Mouse (Mus musculus): ENCODE measurements around the gene Oas1h. TPM values are rescaled to one million over a fixed set of nuclear protein-coding genes. Genes with fewer than 3 reads are reported as not detected.
"Not testable (repeated sequence)": the region's sequence is repeated elsewhere in the genome, so short reads cannot be mapped to it uniquely, and the experiment has no call there.

Oas1h gene
- not detected in 2 replicates for total RNA-seq (2015; ENCODE audit: low replicate concordance)
- not detected in 2 replicates for total RNA-seq (2017; ENCODE audit: low replicate concordance)

DNA sequence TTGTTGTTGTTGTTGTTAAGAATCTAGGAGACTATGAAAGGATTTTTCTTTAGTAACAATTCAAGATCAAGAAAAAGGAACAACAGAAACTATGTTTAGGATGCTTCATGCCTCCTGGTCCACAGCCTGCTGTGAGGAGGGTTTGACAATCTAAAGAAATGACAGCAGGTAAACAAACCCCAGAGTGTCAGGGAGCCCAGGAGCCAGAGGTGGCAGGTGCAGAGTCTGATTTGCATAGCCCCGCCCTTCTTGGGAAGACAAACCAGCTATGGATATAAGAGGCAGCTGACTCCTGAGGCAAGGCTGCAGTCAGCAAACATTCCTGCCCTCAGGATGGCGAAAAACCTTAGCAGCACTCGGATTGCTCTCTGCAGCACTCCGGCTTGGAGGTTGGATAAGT is at the start of gene Oas1h:
Oas1h (plus strand) TSS at position 301 of the 400 bp plus-strand sequence.
- ATAC-seq (replicated peaks; ENCODE audit: low FRiP score, poor library complexity, severe bottlenecking), result no peak

DNA sequence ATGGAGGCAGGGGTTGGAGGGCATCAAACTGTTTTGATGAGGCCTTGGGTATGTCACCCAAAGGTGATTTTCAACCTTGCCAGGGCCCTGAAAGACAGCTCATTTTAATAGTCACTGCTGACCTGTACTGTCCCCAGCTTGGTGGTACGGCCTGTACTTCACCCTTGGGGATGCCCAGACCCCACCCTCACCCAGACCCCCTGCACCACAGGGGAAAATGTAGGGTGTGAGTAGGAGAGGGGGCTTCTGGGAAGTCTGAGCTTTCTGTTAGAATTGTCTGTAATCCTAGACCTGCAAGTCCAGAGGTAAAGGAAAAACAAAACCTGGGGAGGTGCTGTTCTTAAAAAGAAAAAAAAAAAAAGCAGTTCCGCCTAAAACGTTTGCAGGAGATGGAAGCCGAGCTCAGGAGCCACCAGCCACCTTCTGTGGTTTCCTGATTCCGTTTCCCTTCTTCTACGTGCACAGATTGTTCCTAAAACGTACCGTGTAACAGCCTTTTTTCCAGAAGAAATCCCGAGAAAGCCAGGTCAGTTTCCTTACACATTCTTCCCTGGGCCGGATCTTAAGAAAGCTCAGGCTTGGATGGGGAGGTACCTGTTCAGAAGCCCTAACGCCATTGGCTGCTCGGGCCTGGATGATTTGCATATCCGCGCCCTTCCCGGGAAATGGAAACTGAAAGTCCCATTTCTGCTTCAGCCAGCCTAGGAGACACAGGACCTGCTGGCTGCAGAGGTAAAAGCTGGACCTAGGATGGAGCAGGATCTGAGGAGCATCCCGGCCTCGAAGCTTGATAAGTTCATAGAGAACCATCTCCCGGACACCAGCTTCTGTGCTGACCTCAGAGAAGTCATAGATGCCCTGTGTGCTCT is 49.0 kb upstream of the Oas1h start, which contains the start of gene Oas1c:
Oas1c (minus strand) TSS at position 564 of the 869 bp plus-strand sequence.
- peak; percentile 91 for ATAC-seq (replicated peaks; ENCODE audit: low FRiP score, poor library complexity, severe bottlenecking)

DNA sequence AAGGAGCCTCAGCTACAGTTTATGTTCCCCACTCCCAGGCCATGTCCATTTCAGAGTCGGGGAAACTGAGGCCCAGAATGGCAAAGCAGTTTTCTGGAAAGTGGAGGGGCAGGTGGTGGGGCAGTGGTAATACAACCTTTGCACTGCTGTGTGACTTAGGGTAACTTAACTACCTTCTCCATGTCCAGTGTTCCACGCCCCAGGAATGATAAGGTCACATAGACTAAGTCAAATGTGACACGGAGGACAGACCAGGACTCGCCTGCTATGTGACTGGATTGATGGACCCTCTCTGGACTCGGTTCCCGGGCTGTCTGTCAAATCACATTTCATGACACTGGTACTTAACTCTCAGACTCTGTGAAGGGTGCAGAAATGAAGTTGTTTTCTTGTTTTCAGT is 48.2 kb upstream of the Oas1h start:
- peak; percentile 67 for ATAC-seq (replicated peaks; ENCODE audit: low FRiP score, poor library complexity, severe bottlenecking)

DNA sequence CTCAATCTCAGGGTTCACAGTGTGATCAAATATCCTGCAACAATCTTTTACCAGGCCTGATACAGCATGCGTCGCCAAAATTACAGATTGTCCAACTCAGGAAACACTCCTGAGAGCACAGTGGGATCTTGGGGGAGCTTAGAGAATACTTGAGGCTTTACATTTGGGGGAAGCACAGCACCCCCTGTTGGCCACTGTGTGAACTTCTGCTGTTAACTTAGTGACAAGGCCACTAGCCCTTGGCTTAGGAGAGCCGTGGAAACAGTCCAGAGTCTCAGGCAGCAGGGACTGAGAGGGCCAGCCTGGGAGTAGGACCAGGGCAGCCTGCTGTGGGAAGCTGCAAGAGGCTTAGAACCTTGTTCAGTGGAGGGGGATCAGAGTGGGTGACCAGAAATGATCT is 45.3 kb upstream of the Oas1h start:
- peak; percentile 47; the same call in 1 of the 2 replicates for ATAC-seq (replicated peaks; ENCODE audit: low FRiP score, poor library complexity, severe bottlenecking)

DNA sequence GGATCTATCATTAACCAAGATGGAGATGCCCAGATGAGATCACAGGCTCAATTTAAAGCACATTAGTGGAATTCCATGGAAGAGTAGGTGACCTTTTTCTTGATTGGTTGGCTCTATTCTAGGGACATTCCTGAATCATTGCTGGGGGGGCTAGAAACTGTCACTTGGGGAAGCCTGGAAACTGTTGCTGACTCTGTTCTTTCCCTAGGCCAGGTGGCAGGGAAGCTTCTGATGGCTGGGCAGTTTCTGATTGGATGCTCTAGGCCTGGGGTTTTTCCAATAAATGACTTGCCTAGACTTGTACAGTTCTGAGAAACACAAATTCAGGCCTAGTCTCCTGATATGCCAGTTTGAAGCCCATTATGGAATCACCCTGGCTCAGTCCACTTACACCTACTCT is 42.2 kb upstream of the Oas1h start:
- ATAC-seq (replicated peaks; ENCODE audit: low FRiP score, poor library complexity, severe bottlenecking), result no peak

DNA sequence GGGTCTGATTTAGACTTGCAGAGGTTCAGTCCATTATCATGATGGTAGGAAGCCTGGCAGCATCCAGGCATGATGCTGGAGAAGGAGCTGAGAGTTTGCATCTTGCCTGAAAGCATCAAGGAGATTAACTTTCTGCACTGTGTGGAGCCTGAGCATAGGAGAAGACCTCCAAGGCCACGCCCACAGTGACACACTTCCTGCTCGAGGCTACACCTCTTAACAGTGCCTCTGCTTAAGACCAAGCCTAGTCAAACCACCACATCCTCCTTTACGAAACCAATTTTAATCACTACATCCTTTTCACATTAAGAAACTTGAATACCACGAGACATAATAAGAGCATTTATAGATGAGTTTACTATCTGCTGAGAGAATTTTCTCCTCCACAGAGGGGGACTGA is 30.2 kb upstream of the Oas1h start:
- no peak for ATAC-seq (replicated peaks; ENCODE audit: low FRiP score, poor library complexity, severe bottlenecking)

DNA sequence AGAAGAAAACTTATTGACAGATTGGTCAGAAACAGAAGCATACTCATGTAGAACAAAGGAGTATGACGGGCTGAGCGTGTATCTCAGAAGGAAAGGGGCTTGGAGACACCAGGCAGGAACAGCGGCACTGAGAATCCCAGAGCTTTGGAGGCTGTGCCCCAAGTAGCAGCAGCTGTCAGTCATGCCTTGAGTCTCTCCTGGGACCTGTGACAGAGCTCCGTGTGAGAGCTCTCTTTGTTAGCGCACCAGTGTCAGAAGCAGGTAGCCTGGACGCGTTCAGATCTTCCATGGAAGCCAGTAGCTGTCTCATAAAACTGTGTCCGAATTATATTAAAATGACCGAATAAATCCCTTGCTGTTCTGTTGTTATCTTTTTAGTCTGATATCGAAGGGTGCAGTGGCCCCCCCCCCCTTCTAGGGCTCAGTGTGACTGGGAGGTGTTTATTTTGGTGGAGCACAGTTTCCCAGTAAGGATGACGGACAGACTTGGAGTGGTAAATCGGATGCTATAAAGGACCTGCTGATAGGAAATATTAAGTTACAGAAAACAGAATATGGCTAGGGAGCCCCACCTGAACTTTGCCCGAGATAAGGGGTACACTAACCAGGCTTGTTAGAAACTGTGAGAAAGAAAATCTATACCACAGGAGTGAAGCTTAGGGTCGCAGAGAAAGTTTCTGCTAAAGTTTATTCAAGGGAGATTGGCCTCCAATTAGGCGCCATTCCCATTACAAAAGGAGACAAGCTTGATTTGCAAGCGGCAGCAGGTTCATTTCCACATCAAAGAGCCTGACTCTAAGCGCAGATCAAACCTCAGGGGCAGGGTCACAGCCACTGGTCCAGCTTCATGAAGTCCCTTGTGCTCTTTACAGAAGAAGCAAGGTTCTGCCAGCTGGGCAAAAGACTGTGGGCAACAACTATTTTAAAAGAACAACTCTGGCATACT is 27.6 kb upstream of the Oas1h start:
- ATAC-seq (replicated peaks; ENCODE audit: low FRiP score, poor library complexity, severe bottlenecking), result no peak

DNA sequence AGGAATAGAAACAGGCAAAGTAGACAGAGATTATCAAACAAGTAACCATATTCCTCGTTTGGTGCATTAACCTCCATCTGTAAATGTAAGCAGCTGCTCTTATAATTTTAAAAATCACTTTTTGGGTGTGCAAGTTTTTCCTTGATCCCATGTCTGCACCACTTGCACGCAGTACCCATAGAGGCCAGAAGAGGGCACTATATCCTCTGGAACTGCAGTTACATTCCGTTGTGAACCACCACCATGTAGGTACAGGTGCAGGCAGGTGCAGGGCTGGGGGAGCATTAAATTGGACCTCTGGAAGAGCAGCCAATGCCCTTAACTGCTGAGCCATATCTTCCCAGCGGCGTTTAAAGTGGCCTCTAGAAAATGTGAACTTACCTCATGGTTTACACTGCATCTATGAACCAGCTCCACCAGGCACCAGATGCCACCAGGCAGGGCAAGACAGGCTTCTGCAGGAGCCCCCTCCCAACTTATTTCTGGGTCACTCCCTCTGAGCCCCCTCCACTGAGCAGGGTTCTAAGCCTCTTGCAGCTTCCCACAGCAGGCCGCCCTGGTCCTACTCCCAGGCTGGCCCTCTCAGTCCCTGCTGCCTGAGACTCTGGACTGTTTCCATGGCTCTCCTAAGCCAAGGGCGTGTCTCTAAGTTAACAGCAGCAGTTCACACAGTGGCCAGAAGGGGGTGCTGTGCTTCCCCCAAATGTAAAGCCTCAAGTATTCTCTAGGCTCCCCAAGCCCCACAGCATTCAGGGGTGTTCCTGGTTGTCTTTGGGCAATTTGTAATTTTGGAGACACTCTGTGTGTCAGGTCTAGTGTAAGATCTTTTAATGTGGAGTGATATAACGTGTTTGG is 24.3 kb upstream of the Oas1h start:
- ATAC-seq (replicated peaks; ENCODE audit: low FRiP score, poor library complexity, severe bottlenecking), result peak; percentile 78

DNA sequence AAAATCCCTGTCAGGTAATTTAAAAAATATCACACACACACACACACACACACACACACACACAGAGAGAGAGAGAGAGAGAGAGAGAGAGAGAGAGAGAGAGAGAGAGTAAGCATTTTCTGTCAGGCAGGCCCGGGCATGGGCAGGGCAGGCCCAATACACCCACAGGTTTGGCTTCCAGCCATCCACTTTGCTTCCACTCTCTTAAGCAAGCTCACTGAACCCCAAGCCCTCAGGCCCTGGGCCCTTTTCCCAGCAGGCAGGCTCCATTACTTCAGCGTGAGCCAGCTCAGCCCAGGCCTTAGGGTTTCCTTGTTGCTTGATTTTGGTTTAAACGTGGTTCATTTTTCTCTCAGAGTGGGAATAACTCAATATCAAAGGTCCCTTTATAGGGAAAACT is 16.5 kb upstream of the Oas1h start:
- no peak for ATAC-seq (replicated peaks; ENCODE audit: low FRiP score, poor library complexity, severe bottlenecking)

DNA sequence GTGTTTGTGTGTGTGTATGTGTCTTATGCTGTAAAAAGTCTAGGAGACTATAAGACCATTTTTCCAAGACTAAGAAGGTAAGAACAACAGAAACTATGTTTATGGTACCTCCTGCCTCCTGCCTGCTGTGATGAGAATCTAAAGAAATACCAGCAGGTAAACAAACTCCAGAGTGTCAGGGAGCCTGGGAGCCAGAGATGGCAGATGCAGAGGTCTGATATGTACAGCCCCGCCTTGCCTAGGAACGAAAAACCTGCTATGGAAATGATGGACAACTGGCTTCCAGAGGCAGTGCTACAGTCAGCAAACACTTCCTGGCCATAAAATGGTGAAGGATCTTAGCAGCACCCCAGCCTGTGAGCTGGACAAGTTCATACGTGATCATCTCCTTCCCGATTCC is 14.2 kb upstream of the Oas1h start, which contains the start of gene Oas1f:
Oas1f (plus strand) TSS at position 301 of the 400 bp plus-strand sequence.
- ATAC-seq (replicated peaks; ENCODE audit: low FRiP score, poor library complexity, severe bottlenecking), result no peak

DNA sequence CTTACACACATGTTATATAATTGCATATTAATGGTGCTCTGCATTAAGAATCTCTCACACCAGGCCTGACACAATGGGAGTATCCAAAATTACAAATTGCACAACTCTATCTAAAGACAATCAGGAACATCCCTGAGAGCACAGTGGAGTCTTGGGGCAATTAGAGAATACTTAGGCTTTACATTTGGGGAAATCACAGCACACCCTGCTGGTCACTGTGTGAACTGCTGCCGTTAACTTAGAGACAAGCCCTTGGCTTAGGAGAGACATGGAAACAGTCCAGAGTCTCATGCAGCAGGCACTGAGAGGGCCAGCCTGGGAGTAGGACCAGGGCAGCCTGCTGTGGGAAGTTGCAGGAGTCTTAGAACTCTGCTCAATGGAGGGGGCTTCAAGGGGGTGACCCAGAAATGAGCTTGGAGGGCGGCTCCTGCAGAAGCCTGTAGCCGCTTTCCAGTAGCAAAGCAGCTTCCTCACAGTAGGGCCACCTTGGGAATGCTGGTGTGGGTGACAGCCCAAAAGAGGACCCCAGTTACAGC is 11.6 kb upstream of the Oas1h start:
- ATAC-seq (replicated peaks; ENCODE audit: low FRiP score, poor library complexity, severe bottlenecking), result peak; percentile 82; the same call in 1 of the 2 replicates

DNA sequence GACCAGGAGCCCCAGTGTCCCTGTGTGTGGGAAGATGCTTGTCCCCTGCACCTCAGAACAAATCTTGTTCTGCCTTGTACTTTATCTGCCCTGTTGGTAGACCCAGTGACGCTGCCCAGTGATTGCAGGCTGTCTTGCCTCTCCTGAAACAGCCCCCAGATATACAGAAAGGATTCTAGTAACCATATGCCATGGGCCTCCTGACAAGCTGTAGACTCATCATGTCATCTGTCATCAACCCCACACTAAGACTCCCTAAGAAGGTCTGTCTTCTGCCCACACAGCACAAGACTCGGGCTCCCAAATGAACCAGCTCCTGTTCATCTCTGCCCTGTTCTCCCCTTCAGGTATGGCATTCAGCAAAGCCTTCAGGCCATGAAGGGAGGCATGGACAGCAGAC is 2.0 kb upstream of the Oas1h start:
- ATAC-seq (replicated peaks; ENCODE audit: low FRiP score, poor library complexity, severe bottlenecking), result no peak

DNA sequence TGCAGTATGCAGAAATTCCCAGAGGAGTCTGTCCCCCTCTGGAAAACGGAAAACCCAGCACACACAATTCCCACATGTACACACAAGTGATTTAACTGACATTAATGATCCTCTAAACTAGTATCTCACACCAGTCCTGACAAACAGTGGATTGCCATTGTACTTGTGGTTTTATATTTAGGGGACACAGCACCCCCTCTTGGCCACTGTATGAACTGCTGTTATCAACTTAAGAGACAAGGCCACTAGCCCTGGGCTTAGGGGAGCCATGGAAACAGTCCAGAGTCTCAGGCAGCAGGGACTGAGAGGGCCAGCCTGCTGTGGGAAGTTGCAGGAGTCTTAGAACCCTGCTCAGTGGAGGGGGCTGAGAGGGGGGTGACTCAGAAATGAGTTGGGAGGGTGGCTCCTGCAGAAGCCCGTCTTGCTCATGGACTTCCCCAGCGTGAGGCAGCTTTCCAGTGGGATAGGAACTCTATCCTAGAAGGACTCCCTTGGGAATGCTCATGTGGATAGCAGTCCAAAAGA is 4.2 kb downstream of the Oas1h start:
- no peak; the same call in 1 of the 2 replicates for ATAC-seq (replicated peaks; ENCODE audit: low FRiP score, poor library complexity, severe bottlenecking)

DNA sequence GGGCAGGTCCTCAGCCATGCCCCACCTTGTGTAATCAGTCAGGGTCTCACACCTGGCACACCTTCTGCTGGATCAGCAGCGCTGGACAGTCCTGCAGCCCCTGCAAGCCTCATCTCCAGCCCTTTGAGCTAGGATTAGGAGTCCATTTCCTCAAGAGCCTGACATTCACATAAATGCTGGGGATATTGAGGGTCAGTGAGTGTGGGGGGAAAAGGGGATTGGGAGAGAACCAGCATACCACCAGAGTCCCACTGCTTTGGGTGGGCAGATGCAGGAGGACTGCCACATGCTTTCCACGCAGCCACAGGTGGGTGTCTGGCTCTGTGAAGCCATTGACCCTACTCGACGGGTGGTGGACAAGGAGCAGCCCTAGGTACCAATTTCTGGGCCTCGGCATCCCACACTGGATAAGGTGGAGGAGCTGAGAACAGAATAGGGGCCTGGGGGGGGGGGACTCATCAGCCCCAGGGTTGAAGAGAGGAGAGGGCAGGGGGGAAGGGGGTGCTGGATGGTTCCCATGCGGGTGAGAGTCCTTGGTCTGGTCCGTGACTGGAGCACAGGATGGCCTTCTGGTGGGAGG is 8.3 kb downstream of the Oas1h start:
- ATAC-seq (replicated peaks; ENCODE audit: low FRiP score, poor library complexity, severe bottlenecking), result no peak

DNA sequence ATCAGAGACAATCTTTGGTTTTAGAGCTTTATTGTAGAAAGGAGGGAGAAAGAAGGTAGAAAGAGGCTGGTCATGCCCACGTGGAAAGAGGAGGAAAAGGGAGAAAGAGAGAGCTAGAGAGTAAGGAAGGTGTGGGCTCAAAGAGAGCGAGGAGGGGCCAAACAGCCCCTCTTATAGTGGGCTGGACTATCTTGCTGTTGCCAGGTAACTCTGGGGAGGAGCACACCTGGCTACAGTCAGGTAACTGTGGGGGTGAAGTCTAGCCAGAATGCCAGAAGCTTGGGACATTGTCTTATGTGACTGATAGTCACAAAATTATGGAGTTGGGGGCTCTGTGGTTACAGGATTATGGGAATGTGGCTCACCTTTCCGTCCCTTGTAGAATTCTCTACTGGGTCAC is 8.9 kb downstream of the Oas1h start:
- ATAC-seq (replicated peaks; ENCODE audit: low FRiP score, poor library complexity, severe bottlenecking), result no peak

DNA sequence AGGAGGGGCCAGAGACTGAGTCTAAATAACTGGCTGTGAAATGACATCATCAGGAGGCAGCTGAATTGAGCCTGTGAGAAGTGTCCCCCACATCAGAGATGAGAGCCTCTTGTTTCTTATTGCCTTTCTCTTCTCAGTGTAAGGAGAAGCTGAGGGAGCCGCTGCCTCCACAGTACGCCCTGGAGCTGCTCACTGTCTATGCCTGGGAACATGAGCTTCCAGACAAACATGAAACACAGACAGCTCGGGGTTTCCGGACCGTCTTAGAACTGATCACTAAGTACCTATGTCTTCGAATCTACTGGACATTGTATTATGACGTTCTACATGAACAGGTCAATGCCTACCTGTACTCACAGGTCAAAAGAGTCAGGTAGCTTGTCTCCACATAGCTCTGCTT is 9.6 kb downstream of the Oas1h start:
- ATAC-seq (replicated peaks; ENCODE audit: low FRiP score, poor library complexity, severe bottlenecking), result no peak

DNA sequence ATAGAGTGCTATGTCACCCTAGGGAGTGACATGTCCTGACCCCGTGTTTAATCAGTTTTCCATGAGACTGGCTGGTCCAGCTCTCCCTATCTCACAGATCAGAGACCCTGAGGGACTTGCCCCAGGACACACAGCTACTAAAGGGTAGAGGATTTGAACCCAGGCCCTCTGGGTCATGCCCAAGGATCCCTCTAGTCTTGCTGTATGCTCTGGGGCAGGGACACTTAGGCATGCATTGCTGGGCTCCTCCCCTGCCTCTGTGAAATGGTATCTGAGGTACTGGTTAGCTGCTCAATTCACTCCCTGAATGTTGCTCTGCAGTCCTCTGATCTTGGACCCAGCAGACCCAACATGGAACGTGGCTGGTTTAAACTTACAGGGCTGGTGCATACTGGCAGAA is 10.2 kb downstream of the Oas1h start:
- no peak for ATAC-seq (replicated peaks; ENCODE audit: low FRiP score, poor library complexity, severe bottlenecking)

DNA sequence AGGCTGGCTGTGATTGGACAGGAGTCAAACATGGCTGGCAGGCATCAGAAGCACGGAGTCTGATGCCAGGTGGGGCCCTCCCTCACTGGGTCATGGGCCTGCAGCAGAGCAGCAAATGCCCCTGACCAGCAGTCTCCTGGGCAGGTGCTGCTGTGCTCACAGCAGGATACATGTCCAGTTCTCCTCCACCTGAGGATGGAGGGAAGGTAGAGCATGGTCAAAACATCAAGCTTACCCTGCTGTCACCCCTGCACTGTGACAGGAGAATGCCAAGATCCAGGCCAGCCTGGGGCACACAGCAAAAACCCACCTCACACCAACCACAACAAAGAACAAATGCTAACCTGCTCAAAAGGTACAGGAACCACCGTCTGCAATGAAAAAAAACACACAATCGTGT is 15.6 kb downstream of the Oas1h start:
- ATAC-seq (replicated peaks; ENCODE audit: low FRiP score, poor library complexity, severe bottlenecking), result not testable (repeated sequence)

DNA sequence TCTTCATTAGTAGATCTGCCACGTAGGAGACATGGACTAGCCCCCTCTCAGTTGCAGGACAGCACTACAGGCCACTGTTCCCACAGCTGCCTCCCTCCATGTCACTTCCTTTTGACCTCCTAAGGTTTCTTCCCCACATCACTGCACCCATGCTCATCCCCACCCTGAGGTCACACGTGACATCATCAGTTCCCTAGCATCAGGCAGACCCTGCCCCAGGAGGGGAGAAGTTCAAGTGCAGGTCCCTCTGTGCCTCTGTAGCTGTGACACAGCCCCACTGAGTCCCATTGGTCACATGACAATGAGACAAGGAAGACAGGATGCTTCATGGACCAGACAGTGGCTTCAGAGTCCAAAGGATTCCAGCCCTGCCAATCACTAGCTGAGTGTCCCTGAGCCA is 16.2 kb downstream of the Oas1h start:
- not testable (repeated sequence) for ATAC-seq (replicated peaks; ENCODE audit: low FRiP score, poor library complexity, severe bottlenecking)

Data from erythroid progenitor cell, adult 5-6 weeks (primary cell).